Mouse (Mus musculus) ES-E14 (cell line): Measurements from ENCODE around the gene Zmynd10.

Experiments
- HCFC1 ChIP-seq: IDR thresholded peaks from 2 replicates; pipeline ENCODE4 v1.6.1; 2012; ENCODE audit warnings: low read length, inconsistent platforms, borderline replicate concordance; ENCODE audit not compliant: insufficient read depth
- MAFK ChIP-seq: IDR thresholded peaks from 2 replicates; pipeline ENCODE4 v1.6.1; 2014; ENCODE audit warnings: mild to moderate bottlenecking, low read depth, low read length, inconsistent platforms; ENCODE audit not compliant: insufficient read depth

GRCm38 (mm10) chr9:107553541-107554318 is 6.6 kb downstream of the Zmynd10 start:
- TF ChIP-seq HCFC1 (no peak), MAFK (no peak)
